Mouse (Mus musculus): ENCODE results near the gene Snx32. TPM values are rescaled to one million over a fixed set of nuclear protein-coding genes. Genes with fewer than 3 reads are reported as not detected.
"Not testable (repeated sequence)": the region's sequence is repeated elsewhere in the genome, so short reads cannot be mapped to it uniquely, and the experiment has no call there.

The Snx32 gene
- polyA plus RNA-seq, 1 experiment from 2014 or later, result 7.0 TPM

GRCm38 (mm10) chr19:5494314-5494713 lies 16.0 kb downstream of the Snx32 start:
- no peak for ATAC-seq (replicated peaks; ENCODE audit: low FRiP score)
- WGBS, result 84% methylated on average over 3 of the region's 3 CpGs
- no peak overlapping the region for H3K27ac ChIP-seq (ENCODE audit: low read depth, low read length)

DNA sequence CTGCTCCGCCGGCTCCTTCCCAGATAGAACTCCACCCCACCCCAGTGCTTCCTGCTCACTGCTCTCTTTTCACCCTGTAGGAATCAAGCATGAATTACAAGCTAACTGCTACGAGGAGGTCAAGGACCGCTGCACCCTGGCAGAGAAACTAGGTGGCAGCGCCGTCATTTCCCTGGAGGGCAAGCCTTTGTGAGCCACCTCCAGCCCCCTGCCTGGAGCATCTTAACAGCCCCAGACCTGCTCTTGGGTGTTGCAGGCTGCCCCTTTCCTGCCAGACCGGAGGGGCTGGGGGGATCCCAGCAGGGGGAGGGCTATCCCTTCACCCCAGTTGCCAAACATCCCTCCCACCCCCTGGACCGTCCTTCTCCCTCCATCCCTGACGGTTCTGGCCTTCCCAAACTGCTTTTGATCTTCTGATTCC lies 17.0 kb downstream of the Snx32 start:
- not testable (repeated sequence) for H3K27ac ChIP-seq (ENCODE audit: low read depth, low read length); H3K9ac ChIP-seq (ENCODE audit: low read depth, low read length); H3K4me2 ChIP-seq; DNase-seq (ENCODE audit: low spot score); H3K9me3 ChIP-seq (ENCODE audit: control insufficient read depth, low read length); ATAC-seq (replicated peaks; ENCODE audit: low FRiP score); H3K27me3 ChIP-seq (replicated peaks; ENCODE audit: control insufficient read depth, insufficient read depth, low read length)
- Histone ChIP-seq H3K4me3 (ENCODE audit: low read depth, low read length) (peak overlapping the region; percentile 15; the same call in 1 of the 2 replicates), H3K4me1 (replicated peaks; ENCODE audit: control insufficient read depth, insufficient read depth, low read length) (peaks cover 19% of the 10 kb centered on the region), H3K36me3 (ENCODE audit: control insufficient read depth, insufficient read depth, low read length) (peaks cover 52% of the 10 kb centered on the region)
- 84% methylated on average over 9 of the region's 9 CpGs for WGBS

More at GRCm38 (mm10) chr19:5494314-5494713, 16.0 kb downstream of the Snx32 start:
- H3K4me3 ChIP-seq (ENCODE audit: low read depth, low read length), result no peak overlapping the region
- no peaks in the 10 kb centered on the region for H3K27me3 ChIP-seq (replicated peaks; ENCODE audit: control insufficient read depth, insufficient read depth, low read length)
- H3K9me3 ChIP-seq (ENCODE audit: control insufficient read depth, low read length), result no peaks in the 10 kb centered on the region
- no peak overlapping the region for H3K9ac ChIP-seq (ENCODE audit: low read depth, low read length)
- H3K4me1 ChIP-seq (replicated peaks; ENCODE audit: control insufficient read depth, insufficient read depth, low read length), result peaks cover 16% of the 10 kb centered on the region
- no peak overlapping the region for H3K4me2 ChIP-seq
- DNase-seq (ENCODE audit: low spot score), result no peak
- peaks cover 52% of the 10 kb centered on the region for H3K36me3 ChIP-seq (ENCODE audit: control insufficient read depth, insufficient read depth, low read length)

DNA sequence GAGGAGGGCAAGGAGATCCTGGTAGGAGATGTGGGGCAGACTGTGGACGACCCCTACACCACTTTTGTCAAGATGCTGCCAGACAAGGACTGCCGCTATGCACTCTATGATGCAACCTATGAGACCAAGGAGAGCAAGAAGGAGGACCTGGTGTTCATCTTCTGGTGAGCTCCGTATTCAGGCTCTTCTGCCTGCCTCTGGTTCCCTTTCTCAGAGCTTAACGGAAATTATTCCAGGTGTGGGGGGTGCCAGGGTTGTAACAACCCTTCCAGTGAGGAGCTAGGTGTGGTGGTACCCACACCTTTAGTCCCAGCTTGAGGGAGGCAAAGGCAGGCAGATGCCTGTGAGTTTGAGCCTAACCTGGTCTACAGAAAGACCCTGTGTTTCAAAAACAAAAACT lies 17.7 kb downstream of the Snx32 start:
- WGBS, result 83% methylated on average over 4 of the region's 4 CpGs
- DNase-seq (ENCODE audit: low spot score) (no peak), ATAC-seq (replicated peaks; ENCODE audit: low FRiP score) (no peak)
- H3K9me3 ChIP-seq (ENCODE audit: control insufficient read depth, low read length), result no peaks in the 10 kb centered on the region
- no peaks in the 10 kb centered on the region for H3K27me3 ChIP-seq (replicated peaks; ENCODE audit: control insufficient read depth, insufficient read depth, low read length)
- H3K4me1 ChIP-seq (replicated peaks; ENCODE audit: control insufficient read depth, insufficient read depth, low read length), result peaks cover 19% of the 10 kb centered on the region
- H3K36me3 ChIP-seq (ENCODE audit: control insufficient read depth, insufficient read depth, low read length), result peaks cover 50% of the 10 kb centered on the region
- H3K4me2 ChIP-seq, result no peak overlapping the region
- no peak overlapping the region for H3K4me3 ChIP-seq (ENCODE audit: low read depth, low read length)
- H3K9ac ChIP-seq (ENCODE audit: low read depth, low read length), result no peak overlapping the region
- no peak overlapping the region for H3K27ac ChIP-seq (ENCODE audit: low read depth, low read length)

GRCm38 (mm10) chr19:5490898-5491708 lies 19.2 kb downstream of the Snx32 start:
- ATAC-seq (replicated peaks; ENCODE audit: low FRiP score) (peak; percentile 42), DNase-seq (ENCODE audit: low spot score) (peak; percentile 85)
- WGBS, result under 1% methylated on average over 59 of the region's 59 CpGs
- H3K4me3 ChIP-seq (ENCODE audit: low read depth, low read length), result peak overlapping the region; percentile 97
- H3K36me3 ChIP-seq (ENCODE audit: control insufficient read depth, insufficient read depth, low read length), result peaks cover 39% of the 10 kb centered on the region
- H3K27ac ChIP-seq (ENCODE audit: low read depth, low read length), result peak overlapping the region; percentile 100
- peaks cover 25% of the 10 kb centered on the region for H3K4me1 ChIP-seq (replicated peaks; ENCODE audit: control insufficient read depth, insufficient read depth, low read length)
- peak overlapping the region; percentile 98 for H3K9ac ChIP-seq (ENCODE audit: low read depth, low read length)
- peak overlapping the region; percentile 99 for H3K4me2 ChIP-seq
- H3K27me3 ChIP-seq (replicated peaks; ENCODE audit: control insufficient read depth, insufficient read depth, low read length), result no peaks in the 10 kb centered on the region
- H3K9me3 ChIP-seq (ENCODE audit: control insufficient read depth, low read length), result no peaks in the 10 kb centered on the region

GRCm38 (mm10) chr19:5490313-5490897 lies 19.9 kb downstream of the Snx32 start, which contains the start of gene Cfl1:
TSS of gene Cfl1 (plus strand) at chr19:5490455.
- Histone ChIP-seq H3K36me3 (ENCODE audit: control insufficient read depth, insufficient read depth, low read length) (peaks cover 38% of the 10 kb centered on the region), H3K9me3 (ENCODE audit: control insufficient read depth, low read length) (no peaks in the 10 kb centered on the region), H3K27me3 (replicated peaks; ENCODE audit: control insufficient read depth, insufficient read depth, low read length) (no peaks in the 10 kb centered on the region), H3K9ac (ENCODE audit: low read depth, low read length) (peak within 1 kb of the TSS; percentile 98), H3K4me1 (replicated peaks; ENCODE audit: control insufficient read depth, insufficient read depth, low read length) (peaks cover 25% of the 10 kb centered on the region), H3K4me2 (peak within 1 kb of the TSS; percentile 99), H3K4me3 (ENCODE audit: low read depth, low read length) (peak within 1 kb of the TSS; percentile 97), H3K27ac (ENCODE audit: low read depth, low read length) (peak within 1 kb of the TSS; percentile 100)
- WGBS, result under 1% methylated on average over 61 of the region's 62 CpGs
- ATAC-seq (replicated peaks; ENCODE audit: low FRiP score) (peak; percentile 62), DNase-seq (ENCODE audit: low spot score) (peak; percentile 94)

DNA sequence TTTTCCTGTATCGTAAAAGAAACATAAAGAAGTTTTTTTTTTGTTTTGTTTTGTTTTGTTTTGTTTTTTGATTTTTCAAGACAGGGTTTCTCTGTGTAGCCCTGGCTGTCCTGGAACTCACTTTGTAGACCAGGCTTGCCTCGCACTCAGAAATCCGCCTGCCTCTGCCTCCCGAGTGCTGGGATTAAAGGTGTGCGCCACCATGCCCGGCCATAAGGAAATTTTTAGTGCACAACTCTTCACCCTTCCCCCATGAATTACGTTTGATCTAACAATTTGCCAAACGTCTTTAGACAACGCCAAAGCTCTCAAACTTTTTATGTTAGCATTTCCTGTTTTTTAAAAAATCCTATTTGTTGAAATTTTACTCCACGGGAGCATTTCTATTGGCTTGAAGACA lies 20.6 kb downstream of the Snx32 start:
- Histone ChIP-seq H3K36me3 (ENCODE audit: control insufficient read depth, insufficient read depth, low read length) (peaks cover 35% of the 10 kb centered on the region), H3K4me2 (peak overlapping the region; percentile 99), H3K27ac (ENCODE audit: low read depth, low read length) (peak overlapping the region; percentile 100), H3K4me1 (replicated peaks; ENCODE audit: control insufficient read depth, insufficient read depth, low read length) (peaks cover 25% of the 10 kb centered on the region), H3K9ac (ENCODE audit: low read depth, low read length) (peak overlapping the region; percentile 8; the same call in 1 of the 2 replicates), H3K4me3 (ENCODE audit: low read depth, low read length) (peak overlapping the region; percentile 97)
- H3K9me3 ChIP-seq (ENCODE audit: control insufficient read depth, low read length); H3K27me3 ChIP-seq (replicated peaks; ENCODE audit: control insufficient read depth, insufficient read depth, low read length); ATAC-seq (replicated peaks; ENCODE audit: low FRiP score); DNase-seq (ENCODE audit: low spot score): not testable (repeated sequence)
- WGBS, result 40% methylated on average over 10 of the region's 10 CpGs

- H3K9me3 ChIP-seq (ENCODE audit: control insufficient read depth, low read length), result no peaks in the 10 kb centered on the region
- DNase-seq (ENCODE audit: low spot score), result peak; percentile 96
- peak overlapping the region; percentile 99 for H3K4me2 ChIP-seq
- peak overlapping the region; percentile 100 for H3K27ac ChIP-seq (ENCODE audit: low read depth, low read length)
- H3K27me3 ChIP-seq (replicated peaks; ENCODE audit: control insufficient read depth, insufficient read depth, low read length), result no peaks in the 10 kb centered on the region
- H3K36me3 ChIP-seq (ENCODE audit: control insufficient read depth, insufficient read depth, low read length), result peaks cover 33% of the 10 kb centered on the region
- peak overlapping the region; percentile 62 for H3K4me3 ChIP-seq (ENCODE audit: low read depth, low read length)
- peak; percentile 80 for ATAC-seq (replicated peaks; ENCODE audit: low FRiP score)
- peak overlapping the region; percentile 74 for H3K9ac ChIP-seq (ENCODE audit: low read depth, low read length)
- under 1% methylated on average over 26 of the region's 26 CpGs for whole genome bisulfite sequencing
- peaks cover 25% of the 10 kb centered on the region for H3K4me1 ChIP-seq (replicated peaks; ENCODE audit: control insufficient read depth, insufficient read depth, low read length)
These were observed 21.3 kb downstream of the Snx32 start for GRCm38 (mm10) chr19:5488878-5489571.

DNA sequence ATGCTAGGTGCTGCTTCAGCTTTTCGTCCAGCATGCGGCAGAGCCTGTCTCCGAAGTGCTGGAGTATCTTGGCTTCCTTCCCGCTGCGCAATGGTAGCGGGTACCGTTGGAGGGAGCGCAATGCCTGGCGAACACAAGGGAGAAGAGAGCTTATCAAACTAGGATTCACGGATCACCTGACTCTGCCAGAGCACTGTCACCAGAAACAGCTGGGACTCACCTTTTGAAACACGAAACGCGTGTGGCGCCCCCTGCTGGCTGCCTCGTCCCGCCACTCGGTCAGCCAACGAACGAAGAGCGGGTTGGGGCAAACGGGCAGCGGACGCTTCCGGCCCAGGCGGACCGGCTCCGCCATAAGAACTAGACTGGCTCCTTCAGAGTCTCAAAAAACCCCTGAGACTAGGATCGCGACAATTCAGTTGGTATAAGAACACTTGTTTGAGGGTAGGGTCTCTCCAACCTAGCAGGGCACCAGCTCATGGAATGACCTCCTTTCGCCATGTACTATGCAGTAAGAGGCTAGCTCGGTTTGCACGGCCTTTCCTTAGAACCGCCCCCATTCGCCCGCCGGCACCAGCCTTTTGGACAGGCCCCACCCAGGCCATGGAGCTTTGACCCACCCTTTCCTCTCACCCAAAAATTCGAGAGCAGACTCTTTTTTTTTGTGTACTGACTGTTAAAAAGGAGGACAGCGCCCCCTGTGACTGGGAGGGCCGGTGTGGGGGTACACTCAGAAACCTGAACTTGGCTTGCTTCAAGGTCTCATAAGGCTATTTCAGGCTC lies 22.4 kb downstream of the Snx32 start, which contains the start of gene Mus81:
Gene Mus81, minus strand, starts transcription at position 635 of the 783 bp plus-strand sequence.
- H3K4me3 ChIP-seq (ENCODE audit: low read depth, low read length), result peak within 1 kb of the TSS; percentile 62
- H3K4me2 ChIP-seq, result peak within 1 kb of the TSS; percentile 99
- ATAC-seq (replicated peaks; ENCODE audit: low FRiP score) (peak; percentile 75), DNase-seq (ENCODE audit: low spot score) (peak; percentile 97)
- no peaks in the 10 kb centered on the region for H3K9me3 ChIP-seq (ENCODE audit: control insufficient read depth, low read length)
- H3K9ac ChIP-seq (ENCODE audit: low read depth, low read length), result peak within 1 kb of the TSS; percentile 74
- peaks cover 27% of the 10 kb centered on the region for H3K36me3 ChIP-seq (ENCODE audit: control insufficient read depth, insufficient read depth, low read length)
- H3K27ac ChIP-seq (ENCODE audit: low read depth, low read length), result peak within 1 kb of the TSS; percentile 100
- under 1% methylated on average over 39 of the region's 39 CpGs for WGBS
- peaks cover 25% of the 10 kb centered on the region for H3K4me1 ChIP-seq (replicated peaks; ENCODE audit: control insufficient read depth, insufficient read depth, low read length)
- H3K27me3 ChIP-seq (replicated peaks; ENCODE audit: control insufficient read depth, insufficient read depth, low read length), result no peaks in the 10 kb centered on the region

Measured in liver, embryonic 11.5 days (tissue).